Comparison of ENCODE assay signal across 23 mouse cellular contexts in genomic region chr4:149602236-149602635, GRCm38 (mm10). TPM values are rescaled to one million over a fixed set of nuclear protein-coding genes. Genes with fewer than 3 reads are reported as not detected.
A peak's percentile ranks its signal among the peaks of the same experiment; 100 is the strongest.
DNase-seq lines count a peak whose midpoint lies in the region; ATAC-seq and TF ChIP-seq lines count a peak whose summit lies in the region.
"Had no signal": no experiment of that assay in that cellular context is flagged by ENCODE, and none has a peak within 500 bp of the region (broad histone marks: within the 10 kb centered on the region; RNA-seq: fewer than 3 reads in every experiment).

No protein-coding gene starts in this region.

- peaks cover 38% of the 10 kb centered on the region for H3K4me1 ChIP-seq in cerebellum, adult 2 months (ENCODE audit: control insufficient read depth, insufficient read depth, low read length)
- H3K4me1 ChIP-seq in midbrain, embryonic 11.5 days (ENCODE audit: control insufficient read depth, insufficient read depth, low read length), result peaks cover 14% of the 10 kb centered on the region
- H3K4me1 ChIP-seq in midbrain, embryonic 14.5 days (ENCODE audit: control insufficient read depth, insufficient read depth, low read length), result peaks cover 15% of the 10 kb centered on the region
- peaks cover 3% of the 10 kb centered on the region; the same call in 1 of the 2 replicates for H3K4me1 ChIP-seq in liver, embryonic 11.5 days (replicated peaks; ENCODE audit: control insufficient read depth, insufficient read depth, low read length)

- no peak for ATAC-seq in midbrain, embryonic 11.5 days (ENCODE audit: low FRiP score)
- no peak for ATAC-seq in midbrain, embryonic 14.5 days (ENCODE audit: low FRiP score, low TSS enrichment)
- ATAC-seq in liver, embryonic 11.5 days (replicated peaks; ENCODE audit: low FRiP score), result no peak
- ATAC-seq: activated CD4-positive, CD25-positive, alpha-beta regulatory T cell, adult 4 months; forebrain, embryonic 15.5 days; intestine, postnatal 0 days had no signal

- H3K9ac ChIP-seq in midbrain, embryonic 11.5 days (ENCODE audit: low read length), result no peak overlapping the region
- no peak overlapping the region for H3K9ac ChIP-seq in midbrain, embryonic 14.5 days (replicated peaks; ENCODE audit: low read length)
- no peak overlapping the region for H3K9ac ChIP-seq in liver, embryonic 11.5 days (ENCODE audit: low read depth, low read length)
- H3K9ac ChIP-seq: embryonic facial prominence, embryonic 12.5 days; embryonic facial prominence, embryonic 15.5 days; forebrain, embryonic 15.5 days; hindbrain, embryonic 12.5 days; hindbrain, embryonic 15.5 days had no signal

- 0 out of 2 replicates have a peak overlapping the region, but pooled peaks have one; percentile 16 for H3K27ac ChIP-seq in cerebellum, adult 2 months (ENCODE audit: insufficient read depth, low read length)
- no peak overlapping the region for H3K27ac ChIP-seq in midbrain, embryonic 11.5 days (ENCODE audit: low read depth, low read length)
- H3K27ac ChIP-seq in midbrain, embryonic 14.5 days (replicated peaks; ENCODE audit: low read depth, low read length), result no peak overlapping the region
- H3K27ac ChIP-seq in liver, embryonic 11.5 days (ENCODE audit: low read depth, low read length), result no peak overlapping the region
- H3K27ac ChIP-seq: embryonic facial prominence, embryonic 12.5 days; embryonic facial prominence, embryonic 15.5 days; forebrain, embryonic 15.5 days; gastrocnemius, adult 2 months; hindbrain, embryonic 12.5 days; hindbrain, embryonic 15.5 days had no signal

- no peak for TF ChIP-seq POLR2A in cerebellum, adult 2 months (IDR thresholded peaks at IDR 0.05; ENCODE audit: borderline replicate concordance, insufficient read depth, low read length)

- DNase-seq in cerebellum, adult 2 months, result no peak
- DNase-seq in cerebellum, adult 8-10 months, result no peak
- DNase-seq in midbrain, embryonic 11.5 days (ENCODE audit: low spot score, missing footprints), result peak; percentile 68
- DNase-seq in midbrain, embryonic 14.5 days, result no peak
- DNase-seq in R1 (ENCODE audit: low read depth, low spot score), result peak; percentile 69
- no peak for DNase-seq in left cerebral cortex, postnatal 25 days (ENCODE audit: low spot score in 2 of 2)
- DNase-seq in natural killer cell, adult 2 months (ENCODE audit: low spot score in 2 of 2), result no peak
- DNase-seq in liver, embryonic 11.5 days (ENCODE audit: low spot score), result no peak
- DNase-seq: adrenal gland, adult 8-10 months; adrenal gland, postnatal 25 days; cerebellum, adult 9-11 months; cerebellum, postnatal 25 days; gastrocnemius, adult 2 months; gastrocnemius, postnatal 14 days; heart, adult 11 months had no signal

- H3K9me3 ChIP-seq in midbrain, embryonic 11.5 days (ENCODE audit: control insufficient read depth, low read length), result no peaks in the 10 kb centered on the region; the same call in 1 of the 2 replicates
- no peaks in the 10 kb centered on the region for H3K9me3 ChIP-seq in midbrain, embryonic 14.5 days (ENCODE audit: control insufficient read depth, low read length)
- no peaks in the 10 kb centered on the region for H3K9me3 ChIP-seq in liver, embryonic 11.5 days (ENCODE audit: control insufficient read depth, low read length)
- H3K9me3 ChIP-seq: embryonic facial prominence, embryonic 12.5 days; embryonic facial prominence, embryonic 15.5 days; forebrain, embryonic 15.5 days; hindbrain, embryonic 15.5 days had no signal

- no peak overlapping the region for H3K4me3 ChIP-seq in cerebellum, adult 2 months (replicated peaks; ENCODE audit: insufficient read depth, low read depth, low read length)
- no peak overlapping the region for H3K4me3 ChIP-seq in midbrain, embryonic 11.5 days (ENCODE audit: low read depth, low read length)
- no peak overlapping the region for H3K4me3 ChIP-seq in midbrain, embryonic 14.5 days (replicated peaks; ENCODE audit: low read depth, low read length)
- H3K4me3 ChIP-seq in liver, embryonic 11.5 days (ENCODE audit: low read depth, low read length), result no peak overlapping the region
- H3K4me3 ChIP-seq: embryonic facial prominence, embryonic 12.5 days; embryonic facial prominence, embryonic 15.5 days; forebrain, embryonic 15.5 days; gastrocnemius, adult 2 months; hindbrain, embryonic 12.5 days; hindbrain, embryonic 15.5 days had no signal

- 6% methylated on average over 7 of the region's 7 CpGs for WGBS in cerebellum, adult 2 months
- 46% methylated on average over 7 of the region's 7 CpGs for WGBS in midbrain, embryonic 11.5 days
- whole genome bisulfite sequencing in midbrain, embryonic 14.5 days, result 44% methylated on average over 7 of the region's 7 CpGs
- 63% methylated on average over 7 of the region's 7 CpGs for WGBS in liver, embryonic 11.5 days

- no peak for TF ChIP-seq CTCF in cerebellum, adult 2 months (IDR thresholded peaks at IDR 0.05; ENCODE audit: borderline replicate concordance, insufficient read depth, low read depth, low read length)

- no peak overlapping the region for H3K4me2 ChIP-seq in midbrain, embryonic 11.5 days
- no peak overlapping the region for H3K4me2 ChIP-seq in midbrain, embryonic 14.5 days (ENCODE audit: low read length)
- H3K4me2 ChIP-seq in liver, embryonic 11.5 days, result no peak overlapping the region
- H3K4me2 ChIP-seq: embryonic facial prominence, embryonic 12.5 days; embryonic facial prominence, embryonic 15.5 days; forebrain, embryonic 15.5 days; heart, embryonic 11.5 days; hindbrain, embryonic 12.5 days; hindbrain, embryonic 15.5 days had no signal

- intact Hi-C loops in left cerebral cortex, postnatal 25 days (cut with DNase I), result no loop called here

- no peaks in the 10 kb centered on the region for H3K27me3 ChIP-seq in cerebellum, adult 2 months (ENCODE audit: control insufficient read depth, insufficient read depth, low read length)
- H3K27me3 ChIP-seq in midbrain, embryonic 11.5 days (ENCODE audit: control insufficient read depth, insufficient read depth, low read length), result no peaks in the 10 kb centered on the region
- H3K27me3 ChIP-seq in midbrain, embryonic 14.5 days (ENCODE audit: control insufficient read depth, insufficient read depth, low read length), result no peaks in the 10 kb centered on the region
- no peaks in the 10 kb centered on the region for H3K27me3 ChIP-seq in liver, embryonic 11.5 days (replicated peaks; ENCODE audit: control insufficient read depth, insufficient read depth, low read length)
- H3K27me3 ChIP-seq: embryonic facial prominence, embryonic 12.5 days; embryonic facial prominence, embryonic 15.5 days; forebrain, embryonic 15.5 days; hindbrain, embryonic 12.5 days; hindbrain, embryonic 15.5 days had no signal

- H3K36me3 ChIP-seq in midbrain, embryonic 11.5 days (ENCODE audit: control insufficient read depth, insufficient read depth, low read length), result no peaks in the 10 kb centered on the region
- H3K36me3 ChIP-seq in midbrain, embryonic 14.5 days (ENCODE audit: control insufficient read depth, insufficient read depth, low read length), result no peaks in the 10 kb centered on the region
- H3K36me3 ChIP-seq in liver, embryonic 11.5 days (ENCODE audit: control insufficient read depth, insufficient read depth, low read length), result no peaks in the 10 kb centered on the region
- H3K36me3 ChIP-seq: embryonic facial prominence, embryonic 12.5 days; embryonic facial prominence, embryonic 15.5 days; forebrain, embryonic 15.5 days; hindbrain, embryonic 12.5 days; hindbrain, embryonic 15.5 days had no signal

RNA-seq across cellular contexts. Expression of gene Clstn1, which starts 16.0 kb away (rescaled TPM):
- polyA plus RNA-seq in cerebellum, adult 2 months (2012; rRNA removed), result 301 and 324 TPM in 2 replicates
- polyA plus RNA-seq in midbrain, embryonic 11.5 days (2014; fragmentation: Nextera tagmentation; extraction: Ambion mirVana), result 34.3 and 41.8 TPM in 2 replicates
- 104 and 117 TPM in 2 replicates for polyA plus RNA-seq in midbrain, embryonic 14.5 days (2014; fragmentation: Nextera tagmentation; extraction: Ambion mirVana)
- total RNA-seq in left cerebral cortex, postnatal 25 days (2021), result 1,000 to 10,000 TPM; 1,368 to 1,474 TPM
- 7.8 and 7.9 TPM in 2 replicates for polyA plus RNA-seq in liver, embryonic 11.5 days (2014; fragmentation: Nextera tagmentation; extraction: Ambion mirVana)

Comparison
In these comparisons a context has a peak if more than half of its experiments do, and no peak if none do; other contexts are left out.
1. DNase-seq: peak in midbrain, embryonic 11.5 days (single experiment) and R1 (single experiment); none in cerebellum, adult 2 months (0 of 2), cerebellum, adult 8-10 months (single experiment), midbrain, embryonic 14.5 days (single experiment), left cerebral cortex, postnatal 25 days (0 of 2), natural killer cell, adult 2 months (0 of 2) and liver, embryonic 11.5 days (single experiment).